Mouse (Mus musculus) granulocyte monocyte progenitor cell, adult 5-6 weeks (primary cell): ENCODE measurements at regions not wholly inside any gene's neighbourhood (a gene's known extent, or its start where the extent isn't known, plus 50 kb on each side); places are given as distances from the start of the nearest gene placed in this dataset.

ENCODE experiments used
- ATAC-seq: replicated peaks from 2 replicates; pipeline ENCODE4 v1.8.0; 2016; ENCODE audit warnings: mild to moderate bottlenecking, moderate TSS enrichment, inconsistent platforms; ENCODE audit not compliant: poor library complexity, severe bottlenecking

GRCm38 (mm10) chr8:92518031-92518430 lies 156.1 kb upstream of the Irx6 start:
- no peak for ATAC-seq

- ATAC-seq = no peak
Measured at GRCm38 (mm10) chr8:92518486-92518885, 155.6 kb upstream of the Irx6 start.

- no peak for ATAC-seq
Measured at GRCm38 (mm10) chr8:92522519-92522918, 151.6 kb upstream of the Irx6 start.

GRCm38 (mm10) chr8:92529756-92530155 lies 144.3 kb upstream of the Irx6 start:
- ATAC-seq = no peak

- no peak for ATAC-seq
Measured at GRCm38 (mm10) chr8:92540636-92541035, 133.5 kb upstream of the Irx6 start.

GRCm38 (mm10) chr8:92545347-92546059 lies 128.6 kb upstream of the Irx6 start:
- ATAC-seq = no peak

- ATAC-seq = no peak
Measured at GRCm38 (mm10) chr8:92555140-92555539, 118.9 kb upstream of the Irx6 start.

GRCm38 (mm10) chr8:92555631-92556030 lies 118.5 kb upstream of the Irx6 start:
- no peak for ATAC-seq

- ATAC-seq = no peak
Measured at GRCm38 (mm10) chr8:92562471-92562870, 111.6 kb upstream of the Irx6 start.

GRCm38 (mm10) chr8:92562962-92563361 lies 111.1 kb upstream of the Irx6 start:
- ATAC-seq = no peak

- ATAC-seq = no peak
Measured at GRCm38 (mm10) chr8:92569650-92570049, 104.4 kb upstream of the Irx6 start.

GRCm38 (mm10) chr8:92579446-92579845 lies 94.6 kb upstream of the Irx6 start:
- no peak for ATAC-seq

- ATAC-seq = no peak
Measured at GRCm38 (mm10) chr8:92581051-92581450, 93.0 kb upstream of the Irx6 start.

- ATAC-seq = no peak
Measured at GRCm38 (mm10) chr8:92600766-92601165, 73.3 kb upstream of the Irx6 start.

- ATAC-seq = no peak
Measured at GRCm38 (mm10) chr8:92602973-92603372, 71.1 kb upstream of the Irx6 start.

- ATAC-seq = no peak
Measured at GRCm38 (mm10) chr8:92605631-92606030, 68.5 kb upstream of the Irx6 start.

GRCm38 (mm10) chr8:92607604-92608003 lies 66.5 kb upstream of the Irx6 start:
- no peak for ATAC-seq

- ATAC-seq = no peak
Measured at GRCm38 (mm10) chr8:92609908-92610307, 64.2 kb upstream of the Irx6 start.

GRCm38 (mm10) chr8:92610487-92611059 lies 63.5 kb upstream of the Irx6 start:
- ATAC-seq = no peak

GRCm38 (mm10) chr8:92613486-92613885 lies 60.6 kb upstream of the Irx6 start:
- ATAC-seq = no peak; the same call in 1 of the 2 replicates

- no peak for ATAC-seq
Measured at GRCm38 (mm10) chr8:92616341-92617115, 57.6 kb upstream of the Irx6 start.
